Mouse (Mus musculus): Measurements from ENCODE around the gene Cpm.

Cpm gene

DNA sequence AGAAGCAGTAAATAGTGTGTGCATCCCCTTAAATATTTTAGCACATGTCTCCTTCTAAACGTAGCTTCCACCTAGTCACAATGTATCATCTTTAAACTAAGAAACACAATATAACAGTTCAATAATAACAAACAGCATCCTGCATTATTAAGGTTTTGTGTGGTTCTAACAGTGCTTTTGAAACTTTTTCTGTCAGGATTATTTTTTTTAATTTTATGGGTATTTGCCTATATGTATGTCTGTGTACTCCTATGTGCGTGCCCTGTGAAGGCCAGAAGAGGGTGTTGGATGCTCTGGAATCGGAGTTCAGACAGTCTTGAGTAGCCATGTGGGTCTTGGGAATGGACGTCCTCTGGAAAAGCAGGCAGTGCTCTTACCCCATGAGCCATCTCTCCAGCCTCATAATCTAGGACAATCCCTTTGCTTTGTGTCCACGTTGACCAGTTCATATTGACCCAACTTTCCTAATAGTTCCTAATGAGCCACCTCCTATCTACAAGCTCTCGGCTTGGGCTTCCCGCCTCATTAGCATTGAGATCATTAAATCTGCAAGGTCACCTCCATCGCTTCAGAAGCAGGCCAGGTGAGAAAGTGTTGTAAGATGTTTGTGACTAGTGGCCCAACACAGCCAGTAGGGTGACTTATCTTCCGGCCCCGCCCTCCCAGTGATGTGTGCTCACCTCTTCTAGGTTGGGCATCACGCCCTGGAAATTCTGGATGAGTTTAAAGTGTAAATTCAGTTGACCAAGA, 20.2 kb downstream of the Cpm start:
- no peak for DNase-seq (ENCODE audit: low spot score)

DNA sequence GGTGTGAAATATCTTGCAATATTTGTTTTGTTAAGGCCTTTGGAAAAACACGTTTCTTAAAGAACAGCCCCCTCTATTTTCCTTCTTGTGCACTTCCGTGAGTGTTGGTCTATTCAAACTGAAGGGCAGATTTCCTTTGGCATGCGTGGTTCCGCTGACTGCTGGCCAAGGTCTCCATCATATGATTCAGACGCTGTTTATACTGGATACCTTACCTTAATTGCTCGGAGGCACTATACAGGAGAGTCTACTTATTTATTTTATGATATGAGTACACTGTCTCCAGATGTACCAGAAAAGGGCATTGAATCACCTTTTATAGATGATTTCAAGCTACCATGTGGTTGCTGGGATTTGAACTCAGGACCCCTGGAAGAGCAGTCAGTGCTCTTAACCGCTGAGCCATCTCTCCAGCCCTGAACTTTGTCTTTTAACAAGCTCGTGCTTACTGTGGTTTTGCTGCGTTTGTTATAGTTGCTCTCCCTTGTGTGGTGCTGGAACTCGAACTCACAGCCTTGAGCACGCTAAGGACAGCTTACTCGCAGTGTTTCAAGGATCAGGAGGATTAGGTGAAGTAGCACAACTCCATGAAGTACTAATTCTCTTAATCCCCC, 20.8 kb downstream of the Cpm start:
- no peak for DNase-seq (ENCODE audit: low spot score)

DNA sequence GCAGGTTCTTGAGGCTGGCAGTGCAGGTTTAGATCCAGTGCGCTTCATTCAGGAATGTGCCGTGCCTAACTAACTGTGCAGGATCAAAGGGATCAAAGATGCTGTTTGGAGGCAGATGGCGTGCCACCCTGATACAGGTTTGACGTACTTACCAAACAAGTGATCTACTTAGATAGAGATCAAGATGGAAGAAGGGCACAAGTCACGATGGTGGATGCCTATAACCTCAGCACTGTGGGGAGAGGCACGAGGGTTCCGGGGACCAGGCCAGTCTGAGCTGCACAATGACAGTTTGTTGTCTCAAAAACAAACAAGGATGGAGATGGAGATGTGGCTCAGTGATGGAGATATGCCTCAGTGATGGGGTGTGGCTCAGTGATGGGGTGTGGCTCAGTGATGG, 21.4 kb downstream of the Cpm start:
- DNase-seq (ENCODE audit: low spot score): no peak

DNA sequence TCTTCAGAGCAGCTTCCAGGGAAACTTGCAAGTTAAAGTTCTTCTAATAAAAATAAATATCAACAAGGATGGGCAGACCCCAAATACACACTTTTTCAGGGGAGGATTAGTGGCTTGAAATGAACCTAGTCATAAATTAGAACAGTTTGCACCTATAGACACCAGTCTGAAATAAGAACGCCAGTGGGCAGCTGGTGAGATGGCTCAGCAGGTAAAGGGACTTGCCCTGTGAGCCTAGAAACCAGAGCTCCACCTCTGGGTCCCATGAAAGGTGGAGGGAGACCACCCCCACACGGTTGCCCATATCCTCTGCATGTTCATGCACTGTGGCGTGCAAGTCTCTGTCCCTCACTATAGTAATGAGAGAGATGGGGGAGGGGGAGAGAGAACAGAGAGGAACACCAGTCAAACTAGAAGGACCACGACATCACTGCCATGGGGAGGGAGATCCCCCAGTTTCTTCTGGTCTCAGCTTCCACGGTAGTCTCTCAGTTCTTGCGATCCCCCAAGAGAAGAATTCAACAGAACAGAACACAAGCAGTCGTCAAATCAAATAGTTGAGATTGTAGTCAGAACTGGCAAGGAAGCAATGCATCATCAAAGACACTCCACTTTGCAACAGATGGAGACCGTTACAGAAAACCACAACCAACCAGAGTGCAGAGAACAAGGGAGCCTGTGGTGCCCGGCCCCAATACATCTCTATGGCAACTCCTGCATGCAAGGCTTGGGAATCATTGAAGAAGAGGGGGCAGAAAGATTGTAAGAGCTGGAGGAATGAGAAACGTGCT, 22.5 kb downstream of the Cpm start:
- DNase-seq (ENCODE audit: low spot score): no peak

DNA sequence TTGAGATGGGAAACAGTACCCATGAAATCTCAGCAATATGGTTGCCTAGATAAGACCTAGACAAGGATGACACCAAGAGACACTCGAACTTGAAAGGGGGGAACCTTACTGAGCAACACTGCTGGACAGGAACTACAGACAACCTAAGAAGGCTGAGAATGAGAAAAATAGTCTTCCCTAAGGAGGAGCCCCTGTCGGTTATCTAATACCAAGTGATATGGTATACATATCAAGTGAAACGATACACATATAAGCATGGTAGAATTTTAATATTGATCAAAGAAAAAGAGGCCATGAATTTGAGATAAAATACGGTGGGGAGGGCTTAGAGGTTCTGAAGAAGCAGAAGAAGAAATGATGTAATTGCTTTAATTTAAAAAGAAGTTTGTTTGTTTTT, 23.1 kb downstream of the Cpm start:
- DNase-seq (ENCODE audit: low spot score): no peak

DNA sequence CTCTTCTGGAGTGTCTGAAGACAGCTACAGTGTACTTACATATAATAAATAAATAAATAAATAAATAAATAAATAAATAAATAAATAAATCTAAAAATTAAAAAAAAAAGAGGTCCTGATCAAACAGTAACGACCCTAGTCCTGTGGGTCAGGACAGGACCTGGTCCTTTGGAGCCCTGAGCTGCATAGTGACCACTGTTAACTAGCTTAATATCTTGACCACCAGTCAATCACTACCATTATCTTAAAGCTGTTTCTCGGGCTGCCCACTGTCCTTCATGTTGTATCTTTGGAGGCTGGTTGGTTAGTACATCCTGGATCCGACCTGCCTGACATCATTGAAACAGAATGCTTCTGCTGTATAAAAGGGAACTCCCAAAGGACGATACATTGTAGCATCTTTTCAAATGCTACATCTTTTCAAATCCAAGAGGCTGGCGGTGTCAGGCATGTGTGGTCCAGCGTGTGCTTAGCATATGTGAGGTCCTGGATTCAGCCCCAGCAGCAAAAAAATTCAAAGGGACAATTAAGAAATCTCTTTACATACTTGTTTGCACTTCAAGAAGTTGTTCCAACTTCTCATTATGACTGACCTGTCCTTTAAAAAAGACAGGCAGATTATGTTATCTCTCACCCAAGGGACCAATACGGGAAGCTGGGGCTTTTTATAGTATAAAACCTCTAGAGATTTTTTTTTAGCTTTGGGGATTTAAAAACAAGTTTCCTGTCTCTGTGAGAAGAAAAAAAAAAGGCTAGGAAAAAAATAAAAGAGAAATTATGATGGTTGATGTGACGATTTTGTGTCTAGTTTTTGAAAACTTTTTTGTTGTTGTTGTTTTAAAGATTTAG, 23.9 kb downstream of the Cpm start:
- no peak for DNase-seq (ENCODE audit: low spot score)

DNA sequence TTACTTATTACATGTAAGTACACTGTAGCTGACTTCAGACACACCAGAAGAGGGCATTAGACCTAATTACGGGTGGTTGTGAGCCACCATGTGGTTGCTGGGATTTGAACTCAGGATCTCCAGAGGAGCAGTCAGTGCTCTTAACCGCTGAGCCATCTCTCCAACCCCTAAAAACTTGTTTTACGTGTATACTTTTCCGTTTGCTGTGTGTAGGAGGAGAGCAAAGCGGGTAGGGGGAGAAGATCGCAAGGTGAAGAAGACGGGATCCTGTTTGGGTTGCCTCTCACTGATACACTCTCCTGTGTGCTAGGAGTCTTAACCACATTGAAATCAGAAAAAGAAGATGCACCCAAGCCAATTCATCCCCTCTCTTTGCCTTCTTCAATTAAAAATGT, 24.5 kb downstream of the Cpm start:
- DNase-seq (ENCODE audit: low spot score): no peak

DNA sequence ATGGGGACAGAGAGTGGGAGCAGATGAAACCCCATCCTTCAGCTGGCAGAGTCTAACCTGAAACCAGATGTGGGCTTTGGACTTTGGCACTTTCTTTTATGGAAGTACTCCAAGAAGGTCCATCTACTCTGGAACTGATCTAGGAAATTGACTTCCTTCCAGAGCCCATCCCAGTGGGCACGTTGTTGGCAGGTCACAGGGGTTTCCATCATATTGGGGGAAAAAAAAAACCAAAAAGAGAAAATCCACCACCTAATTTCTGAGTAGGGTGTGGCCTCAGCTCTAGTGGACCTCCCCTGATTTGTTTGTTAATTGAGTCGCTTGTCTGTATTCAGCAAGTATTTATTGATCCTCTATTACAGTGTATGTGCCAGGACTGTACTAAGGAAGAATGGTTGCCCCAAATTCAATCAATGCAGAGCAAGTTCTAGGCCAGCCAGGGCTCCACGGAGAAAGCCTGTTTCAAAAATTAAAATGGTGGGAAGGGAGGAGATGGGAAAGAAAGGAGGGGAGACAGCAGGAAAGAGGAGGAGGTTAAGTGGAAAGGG, 25.4 kb downstream of the Cpm start:
- no peak for DNase-seq (ENCODE audit: low spot score)

DNA sequence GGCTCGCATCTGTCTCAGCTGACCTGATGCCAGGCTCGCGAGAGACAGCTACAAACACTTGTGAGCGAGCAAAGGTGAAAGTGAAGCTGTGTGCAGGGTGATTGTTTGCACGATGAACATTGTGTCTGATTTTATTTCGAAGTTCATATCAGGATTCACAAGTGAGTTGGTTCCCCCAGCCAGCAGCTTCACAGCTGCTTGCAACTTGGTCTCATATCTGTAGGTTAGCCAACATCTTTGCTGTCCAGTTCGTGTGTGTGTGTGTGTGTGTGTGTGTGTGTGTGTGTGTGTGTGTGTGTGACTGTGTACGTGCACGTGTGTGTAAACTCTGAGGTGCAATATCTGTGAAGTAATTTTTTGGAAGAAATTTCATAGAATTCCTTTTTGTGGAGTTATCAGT, 26.2 kb downstream of the Cpm start:
- no peak for DNase-seq (ENCODE audit: low spot score)

DNA sequence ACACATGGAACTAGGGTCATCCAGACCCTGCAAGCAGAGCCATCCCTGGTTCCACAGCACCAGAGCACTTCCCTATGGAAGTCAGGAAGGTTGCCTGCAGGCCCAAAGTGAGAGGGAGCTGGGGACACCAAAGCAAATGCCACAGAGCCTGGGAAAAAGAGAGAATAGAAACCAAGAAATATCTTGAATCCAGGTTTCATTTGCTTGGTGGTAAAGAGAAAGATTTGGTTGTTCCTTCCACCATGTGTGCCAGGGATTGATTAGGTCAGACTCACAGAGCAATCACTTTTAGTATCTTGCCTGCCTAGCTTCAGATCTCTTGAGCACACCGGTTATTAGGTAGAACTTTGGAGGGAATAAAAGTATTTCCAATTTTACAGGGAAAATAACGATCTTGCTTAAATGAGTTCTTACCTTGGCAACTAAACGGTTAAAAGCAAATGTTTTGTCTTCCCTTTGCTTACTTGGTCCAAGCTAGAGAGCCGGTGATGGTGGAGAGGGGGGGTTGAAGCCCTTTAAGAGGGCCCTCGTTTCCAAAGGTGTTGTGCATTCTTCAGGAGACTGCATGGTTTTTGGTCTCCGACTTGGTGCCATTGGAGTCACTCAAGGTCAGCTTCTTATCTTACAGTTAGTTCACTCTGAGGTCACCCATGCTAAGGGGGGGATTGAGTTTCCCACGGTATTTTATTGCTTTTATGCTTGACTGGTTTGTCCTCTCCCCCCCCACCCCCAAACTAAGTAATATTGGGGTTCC, 26.8 kb downstream of the Cpm start:
- DNase-seq (ENCODE audit: low spot score): no peak

DNA sequence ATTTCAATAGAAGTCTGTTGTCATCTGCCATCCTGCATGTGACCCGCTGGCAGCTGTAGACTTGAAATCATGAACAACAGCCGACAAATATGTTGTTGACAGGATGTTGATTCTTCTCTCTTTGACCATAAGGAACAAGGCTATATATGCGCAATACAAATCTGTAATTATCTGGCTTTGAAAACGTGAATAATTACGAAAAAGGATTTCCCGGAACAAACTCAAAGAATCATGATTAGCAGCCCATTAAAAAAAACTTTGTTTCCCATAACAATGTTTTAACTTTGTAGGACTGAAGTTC, 27.3 kb downstream of the Cpm start:
- DNase-seq (ENCODE audit: low spot score): no peak

DNA sequence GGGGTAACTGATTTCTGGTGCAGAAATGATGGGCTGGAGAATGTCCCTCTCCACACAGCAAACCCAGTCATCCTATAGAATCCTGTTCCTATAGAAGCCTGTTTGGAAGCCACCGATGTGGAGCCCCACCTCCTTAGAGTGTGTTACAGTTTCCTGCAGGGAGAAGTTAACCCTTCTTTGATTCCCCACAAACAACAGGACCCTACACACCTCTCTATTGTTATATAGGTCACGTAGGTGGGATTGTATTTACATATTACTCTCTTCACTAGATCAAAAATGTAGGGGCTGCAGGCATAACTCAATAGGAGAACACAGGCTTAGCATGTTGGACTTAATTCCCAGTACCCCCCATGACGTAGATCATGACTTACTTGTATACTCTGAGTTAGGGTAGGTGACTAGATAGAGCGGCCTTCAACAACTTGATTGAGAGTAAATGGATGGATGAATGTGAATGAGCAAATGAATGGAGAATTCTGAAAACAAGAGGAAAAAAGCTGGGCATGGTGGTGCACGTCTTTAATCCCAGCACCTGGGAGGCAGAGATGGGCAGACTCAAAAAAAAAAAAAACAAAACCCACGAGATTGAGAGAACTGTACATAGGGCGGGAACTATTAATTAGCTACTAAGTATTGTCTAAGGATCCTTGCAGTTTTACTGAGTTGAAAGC, 27.8 kb downstream of the Cpm start:
- no peak for DNase-seq (ENCODE audit: low spot score)

DNA sequence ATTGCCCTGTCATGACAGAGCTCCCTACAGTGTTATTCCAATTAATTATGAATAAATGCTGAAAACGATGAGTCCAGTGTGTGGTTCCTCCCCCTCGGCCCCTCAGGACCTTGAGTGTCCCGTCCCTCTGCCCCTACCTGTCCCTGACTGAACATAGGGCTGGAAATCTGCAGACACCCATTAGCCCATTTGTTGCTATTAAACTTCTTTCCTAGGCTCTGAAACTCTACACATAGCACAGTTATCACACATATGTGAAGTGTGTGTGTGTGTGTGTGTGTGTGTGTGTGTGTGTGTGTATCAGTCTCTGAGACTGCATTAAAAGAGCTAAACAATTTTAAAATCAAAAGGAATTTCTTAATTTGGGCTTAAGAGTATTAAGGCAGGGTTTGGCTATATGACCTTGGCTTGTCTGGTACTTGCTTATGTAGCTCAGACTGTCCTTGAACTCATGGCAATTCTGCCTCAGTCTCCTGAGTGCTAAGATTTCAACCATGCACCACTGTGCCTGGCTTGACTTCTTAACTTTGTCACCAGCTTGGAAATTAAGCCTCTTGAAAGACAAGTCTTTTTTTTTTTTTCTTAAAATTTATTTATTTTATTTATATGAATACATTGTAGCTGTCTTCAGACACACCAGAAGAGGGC, 28.5 kb downstream of the Cpm start:
- DNase-seq (ENCODE audit: low spot score): no peak

DNA sequence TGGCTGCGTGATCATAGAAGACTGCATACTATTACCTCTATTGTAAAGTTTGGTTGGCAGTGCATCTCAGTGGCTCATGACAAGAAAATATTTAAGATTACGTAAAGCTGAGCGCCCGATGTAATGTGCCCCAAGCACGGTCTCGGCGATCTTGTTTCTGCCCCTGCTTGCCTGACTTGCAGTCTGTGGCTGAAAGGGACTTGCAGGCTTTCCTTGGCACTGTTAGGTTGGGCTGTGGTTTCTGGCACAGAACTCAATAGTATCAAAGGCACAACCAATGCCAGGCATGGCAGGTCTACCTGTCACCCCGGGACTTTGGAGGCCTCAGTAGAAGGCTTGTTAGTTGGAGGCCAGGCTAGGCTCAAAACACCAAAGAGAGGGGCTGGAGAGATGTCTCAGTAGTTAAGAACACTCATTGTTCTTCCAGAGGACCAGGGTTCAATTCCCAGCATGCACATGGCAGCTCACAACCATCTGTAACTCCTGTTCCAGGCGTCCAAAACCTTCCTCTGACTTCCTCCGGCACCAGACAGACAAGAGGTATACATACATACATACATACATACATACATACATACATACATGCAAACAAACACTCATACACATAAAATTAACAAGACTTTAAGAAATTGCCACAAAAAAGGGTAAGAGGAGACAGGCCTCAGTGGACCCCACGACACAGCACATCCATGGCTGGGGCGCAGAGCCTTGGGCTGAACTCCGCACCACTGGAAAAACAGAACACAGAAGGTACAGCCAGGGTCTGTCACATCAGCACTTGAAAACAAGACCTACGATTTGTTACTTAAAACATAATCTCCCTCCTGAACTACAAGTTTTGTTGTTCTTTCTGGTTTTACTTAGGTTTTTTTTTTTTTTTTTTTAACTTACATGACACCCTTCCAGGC, 29.5 kb downstream of the Cpm start:
- DNase-seq (ENCODE audit: low spot score): no peak

DNA sequence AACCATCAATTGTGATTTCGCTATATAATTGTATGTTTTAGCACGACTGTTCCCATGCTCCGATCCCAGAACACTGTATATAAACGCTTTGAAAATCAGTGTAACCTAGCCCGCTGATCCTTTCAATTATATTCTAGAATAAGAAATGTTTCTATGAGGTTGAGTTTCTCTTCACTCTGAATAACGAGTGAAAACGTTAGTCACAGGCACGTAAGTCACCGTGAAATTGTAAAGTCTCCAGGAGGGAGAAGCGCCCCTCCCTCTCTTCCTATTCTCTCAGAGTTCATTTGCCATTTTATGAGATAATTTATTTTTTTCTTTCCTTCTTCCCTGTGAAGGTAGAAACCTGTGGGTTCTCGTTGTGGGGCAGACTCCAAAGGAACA, 30.1 kb downstream of the Cpm start:
- DNase-seq (ENCODE audit: low spot score): no peak

DNA sequence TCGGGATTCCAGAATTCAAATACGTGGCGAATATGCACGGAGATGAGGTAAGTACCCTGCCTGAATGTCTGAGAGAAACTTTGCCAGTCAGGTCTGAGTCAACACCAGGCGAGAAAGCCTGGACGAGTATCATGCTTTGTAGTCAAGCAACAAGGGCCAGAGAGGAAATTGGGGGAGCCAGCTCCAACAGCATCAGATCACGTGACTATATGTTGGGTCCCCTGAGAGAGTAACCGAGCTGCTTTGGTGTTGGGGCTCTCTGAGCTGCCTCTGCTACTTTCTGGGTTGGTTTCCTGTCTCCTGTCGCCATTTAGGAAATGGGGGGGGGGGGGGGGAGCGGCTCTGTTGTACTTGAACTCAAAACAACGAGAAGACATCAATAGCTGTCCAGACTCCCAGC, 30.5 kb downstream of the Cpm start:
- DNase-seq (ENCODE audit: low spot score): no peak

DNA sequence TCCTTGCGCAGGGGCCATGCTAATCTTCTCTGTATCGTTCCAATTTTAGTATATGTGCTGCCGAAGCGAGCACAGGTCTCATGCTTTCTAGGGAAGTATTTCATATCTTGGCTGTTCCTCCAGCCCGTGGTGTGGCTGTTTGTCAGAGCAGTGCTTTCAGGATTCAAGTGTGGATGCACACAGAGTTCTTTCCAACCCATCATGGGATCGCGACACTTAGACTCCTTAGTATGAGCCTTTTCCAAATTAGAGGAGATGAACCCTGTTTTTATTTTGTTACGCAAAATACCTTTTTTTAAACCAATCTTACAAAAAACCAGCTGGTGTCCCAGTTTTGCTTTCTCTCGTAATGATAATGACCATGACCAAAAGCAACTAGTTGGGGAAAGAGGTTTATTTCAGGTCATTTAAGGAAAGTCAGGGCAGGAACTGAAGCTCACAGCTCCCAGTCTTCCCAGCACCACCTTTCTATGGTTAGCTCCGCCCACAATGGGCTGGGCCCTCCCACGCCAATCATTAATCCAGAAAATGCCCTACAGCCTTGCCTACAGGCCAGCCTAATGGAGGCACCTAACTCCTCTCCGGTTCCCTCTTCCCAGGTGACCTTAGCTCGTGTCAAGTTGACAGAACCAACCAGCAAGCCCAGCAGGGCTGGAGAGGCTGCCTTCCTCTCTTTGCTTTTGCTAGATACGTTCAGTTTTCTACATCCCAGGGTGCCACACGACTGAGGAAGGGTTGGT, 33.2 kb downstream of the Cpm start:
- DNase-seq (ENCODE audit: low spot score): no peak

DNA sequence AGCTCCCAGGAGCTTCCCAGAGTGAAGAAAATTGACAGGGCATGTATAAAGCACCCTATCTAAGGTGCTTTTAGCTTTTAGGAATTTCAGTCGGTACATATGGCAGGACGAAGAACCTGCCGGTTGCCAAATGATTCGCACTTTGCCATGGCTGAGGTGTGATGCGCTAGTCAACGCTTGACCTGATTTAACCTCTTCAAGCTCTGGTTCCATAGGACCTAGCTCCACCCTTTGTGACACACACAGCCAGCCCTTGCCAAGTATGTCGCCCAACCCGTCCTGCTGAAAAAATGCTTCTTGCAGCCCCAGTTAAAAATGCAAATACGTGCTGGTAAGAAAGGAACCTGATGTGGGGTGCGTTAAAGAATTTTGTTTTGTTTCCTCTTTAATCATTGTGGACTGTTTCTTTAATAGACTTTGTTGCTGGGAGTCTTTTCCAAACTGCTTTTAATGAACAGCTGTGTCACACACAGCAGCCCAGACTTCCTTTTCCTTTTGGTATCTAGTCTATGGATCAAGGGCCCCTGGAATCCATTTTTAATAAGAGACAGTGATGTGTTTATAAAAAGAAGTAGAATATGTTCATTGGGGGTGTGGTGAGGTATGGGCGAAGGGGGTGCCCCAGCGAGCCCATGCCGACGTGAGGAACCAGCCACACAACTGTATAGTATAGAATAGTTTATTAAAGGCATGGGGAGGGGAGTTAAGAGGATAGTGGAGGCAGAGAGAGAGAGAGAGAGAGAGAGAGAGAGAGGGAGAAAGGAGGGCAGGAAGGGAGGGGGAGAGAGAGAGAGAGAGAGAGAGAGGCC, 34.0 kb downstream of the Cpm start:
- no peak for DNase-seq (ENCODE audit: low spot score)

All from ovary, postnatal 14 days (tissue).